In genomic region chr13:23446498-23446952, GRCm38 (mm10) we compare ENCODE assay signal across 8 mouse cellular contexts. TPM values are rescaled to one million over a fixed set of nuclear protein-coding genes. Genes with fewer than 3 reads are reported as not detected.
DNase-seq lines count a peak whose midpoint lies in the region; ATAC-seq and TF ChIP-seq lines count a peak whose summit lies in the region.

No protein-coding gene starts in this region.

- H3K4me3 ChIP-seq in gastrocnemius, adult 2 months, result peak overlapping the region; percentile 85
- H3K4me3 ChIP-seq in hindbrain, embryonic 16.5 days (ENCODE audit: low read length), result peak overlapping the region; percentile 81

- intact Hi-C loops in gastrocnemius, adult 2 months (cut with DNase I), result loop anchor here (1.0 to 10.0 kb wide), 5 partner anchors 8 to 1592 kb away; no protein-coding TSS in a partner anchor

- H3K27ac ChIP-seq in gastrocnemius, adult 2 months, result peak overlapping the region; percentile 91
- peak overlapping the region; percentile 78 for H3K27ac ChIP-seq in hindbrain, embryonic 16.5 days (ENCODE audit: low read depth, low read length)

- no peaks in the 10 kb centered on the region for H3K36me3 ChIP-seq in hindbrain, embryonic 16.5 days (ENCODE audit: control insufficient read depth, insufficient read depth, low read length)

- peak overlapping the region; percentile 52 for H3K9ac ChIP-seq in hindbrain, embryonic 16.5 days (ENCODE audit: low read depth, low read length)

- H3K4me2 ChIP-seq in hindbrain, embryonic 16.5 days (ENCODE audit: low read length), result peak overlapping the region; percentile 58

- 0% methylated on average over 16 of the region's 16 CpGs for WGBS in hindbrain, embryonic 16.5 days

- no peaks in the 10 kb centered on the region for H3K27me3 ChIP-seq in hindbrain, embryonic 16.5 days (replicated peaks; ENCODE audit: control insufficient read depth, insufficient read depth, low read length)

- peaks cover 12% of the 10 kb centered on the region for H3K4me1 ChIP-seq in hindbrain, embryonic 16.5 days (ENCODE audit: control insufficient read depth, insufficient read depth, low read depth, low read length)

- peak; percentile 45 for ATAC-seq in common myeloid progenitor, adult 5-6 weeks (replicated peaks; ENCODE audit: low read depth, poor library complexity, severe bottlenecking)
- peak; percentile 69 for ATAC-seq in hindbrain, embryonic 16.5 days

- TF ChIP-seq CTCF in gastrocnemius, adult 2 months (IDR thresholded peaks at IDR 0.05), result no peak

- no peaks in the 10 kb centered on the region for H3K9me3 ChIP-seq in hindbrain, embryonic 16.5 days (ENCODE audit: control insufficient read depth, low read length)

- DNase-seq in ZHBTc4 (ENCODE audit: low read depth, low spot score), result peak; percentile 91
- peak; percentile 73 for DNase-seq in gastrocnemius, adult 2 months
- peak; percentile 87 to 88 for DNase-seq in left cerebral cortex, adult 18-20 months (ENCODE audit: low spot score in 2 of 2)
- DNase-seq in lung, postnatal 4 days, result peak; percentile 78 to 88
- peak; percentile 87 for DNase-seq in right cerebral cortex, adult 18-20 months
- DNase-seq in urinary bladder, adult 2 months (ENCODE audit: low spot score), result peak; percentile 73

RNA-seq across cellular contexts. Expression of gene Btn1a1, which starts 19.2 kb away (rescaled TPM):
- not detected in 2 replicates for total RNA-seq in common myeloid progenitor, adult 5-6 weeks (2017)
- not detected for total RNA-seq in gastrocnemius, adult 2 months (2021)
- 0.09 and 0.20 TPM in 2 replicates for polyA plus RNA-seq in hindbrain, embryonic 16.5 days (2015; fragmentation: Nextera tagmentation; extraction: Ambion mirVana)
- total RNA-seq in left cerebral cortex, adult 18-20 months (2021), result not detected
- polyA plus RNA-seq in urinary bladder, adult 2 months (2012; rRNA removed), result not detected in 2 replicates

RNA-seq across cellular contexts. Expression of gene Abt1, which starts 22.9 kb away (rescaled TPM):
- total RNA-seq in common myeloid progenitor, adult 5-6 weeks (2017), result 14.7 and 15.6 TPM in 2 replicates
- total RNA-seq in gastrocnemius, adult 2 months (2021), result 1 to 10 TPM; 3.6 to 3.9 TPM
- polyA plus RNA-seq in hindbrain, embryonic 16.5 days (2015; fragmentation: Nextera tagmentation; extraction: Ambion mirVana), result 9.8 and 10.1 TPM in 2 replicates
- 1 to 10 TPM; 9.0 to 9.5 TPM for total RNA-seq in left cerebral cortex, adult 18-20 months (2021)
- polyA plus RNA-seq in urinary bladder, adult 2 months (2012; rRNA removed), result 7.9 TPM in 2 replicates

RNA-seq across cellular contexts. Expression of gene Btn2a2, which starts 42.1 kb away (rescaled TPM):
- total RNA-seq in common myeloid progenitor, adult 5-6 weeks (2017), result not detected in 2 replicates
- not detected for total RNA-seq in gastrocnemius, adult 2 months (2021)
- polyA plus RNA-seq in hindbrain, embryonic 16.5 days (2015; fragmentation: Nextera tagmentation; extraction: Ambion mirVana), result 0.14 TPM in 1 of 2 replicates, not detected in the other
- total RNA-seq in left cerebral cortex, adult 18-20 months (2021), result 1 to 10 TPM; 1.3 to 1.9 TPM
- polyA plus RNA-seq in urinary bladder, adult 2 months (2012; rRNA removed), result 0.04 TPM in 1 of 2 replicates, not detected in the other

Comparison
In these comparisons a context has a peak if more than half of its experiments do, and no peak if none do; other contexts are left out.
1. Peak in every context shown above with its lines: DNase-seq, ATAC-seq, H3K4me3 ChIP-seq and H3K27ac ChIP-seq.